Mouse (Mus musculus) bone marrow macrophage, adult 2 months (primary cell): ENCODE data around the gene Neurod1.

Experiments used
- CTCF ChIP-seq: IDR thresholded peaks from 2 replicates; pipeline ENCODE4 v1.5.1; 2012; ENCODE audit warnings: low read depth, mild to moderate bottlenecking, low read length, moderate library complexity
- POLR2A ChIP-seq: IDR thresholded peaks from 2 replicates; pipeline ENCODE4 v1.6.1; 2012; ENCODE audit warnings: mild to moderate bottlenecking, low read depth, low read length, borderline replicate concordance

GRCm38 (mm10) chr2:79455646-79456045, 905 bp downstream of the Neurod1 start:
- no peak for TF ChIP-seq CTCF
- no peak for TF ChIP-seq POLR2A
